Mouse (Mus musculus) neural tube, embryonic 11.5 days (tissue): ENCODE results near the gene Themis2. TPM values are rescaled to one million over a fixed set of nuclear protein-coding genes. Genes with fewer than 3 reads are reported as not detected.
"Not testable (repeated sequence)": the region's sequence is repeated elsewhere in the genome, so short reads cannot be mapped to it uniquely, and the experiment has no call there.

Experiments used
- ATAC-seq: fragments of 200-750 bp; cut with Nextera tagmentation; 2 replicates; pipeline ENCODE4 v1.8.0; 2017; ENCODE audit warnings: moderate number of reproducible peaks, mild to moderate bottlenecking, moderate TSS enrichment, moderate library complexity; ENCODE audit not compliant: insufficient read depth, low FRiP score, low TSS enrichment
- DNase-seq: peaks from one replicate; pipeline ENCODE4 v3.0.0-alpha.2; 2015; ENCODE audit warnings: low spot score
- H3K27ac ChIP-seq: fragments of 300-500 bp; sonication (generic); 2 replicates; pipeline ENCODE4 v1.5.1; 2014; ENCODE audit warnings: low read depth, mild to moderate bottlenecking, low read length
- H3K27me3 ChIP-seq: fragments of 300-500 bp; sonication (generic); 2 replicates; pipeline ENCODE4 v1.6.1; 2014; ENCODE audit warnings: mild to moderate bottlenecking, low read length, mixed read lengths; ENCODE audit not compliant: control insufficient read depth, insufficient read depth
- H3K36me3 ChIP-seq: fragments of 300-500 bp; sonication (generic); 2 replicates; pipeline ENCODE4 v1.6.1; 2014; ENCODE audit warnings: mild to moderate bottlenecking, low read length, moderate library complexity, mixed read lengths; ENCODE audit not compliant: control insufficient read depth, insufficient read depth
- H3K4me1 ChIP-seq: fragments of 300-500 bp; sonication (generic); 2 replicates; pipeline ENCODE4 v1.6.1; 2014; ENCODE audit warnings: low read length, mixed read lengths; ENCODE audit not compliant: control insufficient read depth, insufficient read depth
- H3K4me2 ChIP-seq: fragments of 300-500 bp; sonication (generic); 2 replicates; pipeline ENCODE4 v1.6.1; 2014; ENCODE audit warnings: low read depth, mild to moderate bottlenecking, moderate library complexity
- H3K4me3 ChIP-seq: fragments of 300-500 bp; sonication (generic); 2 replicates; pipeline ENCODE4 v1.5.1; 2014; ENCODE audit warnings: low read depth, low read length
- H3K9ac ChIP-seq: fragments of 300-500 bp; sonication (generic); 2 replicates; pipeline ENCODE4 v1.6.1; 2014; ENCODE audit warnings: mild to moderate bottlenecking, low read length
- H3K9me3 ChIP-seq: fragments of 300-500 bp; sonication (generic); 2 replicates; pipeline ENCODE4 v1.6.1; 2016; ENCODE audit warnings: low read length; ENCODE audit not compliant: control insufficient read depth
- WGBS: fragments of 180-500 bp; shearing (Covaris S2); extraction: QIAGEN DNeasy Blood & Tissue Kit; methylation state at CpG from one replicate; pipeline ENCODE4 v1.1.7; 2014; 5-methylcytosine and 5-hydroxymethylcytosine counted together
- polyA plus RNA-seq: library from polyadenylated mRNA; unstranded; fragments of >200 nt; fragmentation: Nextera tagmentation; extraction: Ambion mirVana; gene quantifications from 2 replicates; pipeline ENCODE4 v1.2.1, GENCODE M21; 2014

Gene Themis2
- polyA plus RNA-seq, 1 experiment from 2014 or later, result 1.1 TPM

- peaks cover 4% of the 10 kb centered on the region; the same call in 1 of the 2 replicates for H3K4me1 ChIP-seq
- no peak overlapping the region for H3K4me3 ChIP-seq
- no peaks in the 10 kb centered on the region for H3K27me3 ChIP-seq
- no peak overlapping the region for H3K9ac ChIP-seq
- 91% methylated on average over 9 of the region's 9 CpGs for WGBS
- ATAC-seq, result no peak
- H3K27ac ChIP-seq, result no peak overlapping the region
- H3K36me3 ChIP-seq, result peaks cover 19% of the 10 kb centered on the region
- no peak overlapping the region for H3K4me2 ChIP-seq
- DNase-seq, result no peak
- no peaks in the 10 kb centered on the region for H3K9me3 ChIP-seq
These were observed 24.4 kb downstream of the Themis2 start for GRCm38 (mm10) chr4:132771776-132772175.

GRCm38 (mm10) chr4:132767914-132768876 is 28.0 kb downstream of the Themis2 start, which contains the start of gene Rpa2:
Gene Rpa2 (plus strand): TSS chr4:132768332.
- H3K36me3 ChIP-seq, result peaks cover 6% of the 10 kb centered on the region; the same call in 1 of the 2 replicates
- peaks cover 4% of the 10 kb centered on the region; the same call in 1 of the 2 replicates for H3K4me1 ChIP-seq
- ATAC-seq, result peak; percentile 94
- peak within 1 kb of the TSS; percentile 59 for H3K9ac ChIP-seq
- DNase-seq, result peak; percentile 98
- WGBS, result under 1% methylated on average over 71 of the region's 71 CpGs
- H3K4me3 ChIP-seq, result peak within 1 kb of the TSS; percentile 68
- peak within 1 kb of the TSS; percentile 81 for H3K4me2 ChIP-seq
- no peak within 1 kb of the TSS for H3K27ac ChIP-seq
- H3K27me3 ChIP-seq, result no peaks in the 10 kb centered on the region
- no peaks in the 10 kb centered on the region for H3K9me3 ChIP-seq

GRCm38 (mm10) chr4:132763125-132763524 is 33.1 kb downstream of the Themis2 start:
- not testable (repeated sequence) for H3K9ac ChIP-seq, H3K4me3 ChIP-seq, ATAC-seq, H3K4me1 ChIP-seq, H3K36me3 ChIP-seq, H3K4me2 ChIP-seq, DNase-seq, H3K27me3 ChIP-seq, H3K9me3 ChIP-seq, H3K27ac ChIP-seq
- 91% methylated on average over 3 of the region's 3 CpGs for WGBS

- Histone ChIP-seq H3K9me3 (no peaks in the 10 kb centered on the region), H3K4me1 (no peaks in the 10 kb centered on the region), H3K4me3 (no peak overlapping the region), H3K9ac (no peak overlapping the region), H3K4me2 (no peak overlapping the region), H3K27ac (no peak overlapping the region), H3K27me3 (no peaks in the 10 kb centered on the region), H3K36me3 (no peaks in the 10 kb centered on the region)
- no peak for DNase-seq
- 78% methylated on average over 6 of the region's 6 CpGs for WGBS
- no peak for ATAC-seq
These were observed 33.6 kb downstream of the Themis2 start for GRCm38 (mm10) chr4:132762602-132763001.

GRCm38 (mm10) chr4:132760296-132760695 is 35.9 kb downstream of the Themis2 start:
- DNase-seq, result no peak
- no peaks in the 10 kb centered on the region for H3K9me3 ChIP-seq
- no peak overlapping the region for H3K4me3 ChIP-seq
- no peaks in the 10 kb centered on the region for H3K4me1 ChIP-seq
- no peak overlapping the region for H3K27ac ChIP-seq
- no peak for ATAC-seq
- 79% methylated on average over 3 of the region's 3 CpGs for WGBS
- H3K4me2 ChIP-seq, result no peak overlapping the region
- 0 out of 2 replicates have a peak, but pooled peaks cover 2% of the 10 kb centered on the region for H3K27me3 ChIP-seq
- no peak overlapping the region for H3K9ac ChIP-seq
- H3K36me3 ChIP-seq, result no peaks in the 10 kb centered on the region

GRCm38 (mm10) chr4:132757633-132758351 is 38.4 kb downstream of the Themis2 start:
- WGBS, result 84% methylated on average over 7 of the region's 7 CpGs
- no peaks in the 10 kb centered on the region for H3K36me3 ChIP-seq
- H3K4me1 ChIP-seq, result no peaks in the 10 kb centered on the region
- H3K27me3 ChIP-seq, result 0 out of 2 replicates have a peak, but pooled peaks cover 2% of the 10 kb centered on the region
- no peaks in the 10 kb centered on the region for H3K9me3 ChIP-seq
- no peak overlapping the region for H3K27ac ChIP-seq
- no peak overlapping the region for H3K4me3 ChIP-seq
- ATAC-seq (no peak), DNase-seq (no peak)
- H3K9ac ChIP-seq, result no peak overlapping the region
- no peak overlapping the region for H3K4me2 ChIP-seq

GRCm38 (mm10) chr4:132756974-132757373 is 39.2 kb downstream of the Themis2 start, which contains the start of gene Smpdl3b:
Gene Smpdl3b (minus strand): TSS chr4:132757252.
- WGBS, result 1% methylated on average over 22 of the region's 22 CpGs
- Histone ChIP-seq H3K27me3 (0 out of 2 replicates have a peak, but pooled peaks cover 2% of the 10 kb centered on the region), H3K27ac (no peak within 1 kb of the TSS)

GRCm38 (mm10) chr4:132752992-132753391 is 43.2 kb downstream of the Themis2 start:
- ATAC-seq (no peak), DNase-seq (no peak)
- 81% methylated on average over 6 of the region's 6 CpGs for WGBS

More at GRCm38 (mm10) chr4:132756974-132757373, 39.2 kb downstream of the Themis2 start, which contains the start of gene Smpdl3b:
- Histone ChIP-seq H3K36me3 (no peaks in the 10 kb centered on the region), H3K4me1 (no peaks in the 10 kb centered on the region), H3K9me3 (no peaks in the 10 kb centered on the region), H3K4me3 (peak within 1 kb of the TSS; percentile 27), H3K4me2 (peak within 1 kb of the TSS; percentile 68), H3K9ac (peak within 1 kb of the TSS; percentile 56)
- ATAC-seq, result peak; percentile 38; the same call in 1 of the 2 replicates
- peak; percentile 80 for DNase-seq

More at GRCm38 (mm10) chr4:132752992-132753391, 43.2 kb downstream of the Themis2 start:
- no peak overlapping the region for H3K4me2 ChIP-seq
- H3K27ac ChIP-seq, result no peak overlapping the region
- 0 out of 2 replicates have a peak, but pooled peaks cover 2% of the 10 kb centered on the region for H3K27me3 ChIP-seq
- no peak overlapping the region for H3K4me3 ChIP-seq
- no peak overlapping the region for H3K9ac ChIP-seq
- H3K4me1 ChIP-seq, result no peaks in the 10 kb centered on the region
- H3K9me3 ChIP-seq, result no peaks in the 10 kb centered on the region
- no peaks in the 10 kb centered on the region for H3K36me3 ChIP-seq
